Mouse (Mus musculus) ES-Bruce4 (cell line): ENCODE data around the gene Snrpc.

ENCODE experiments used
- CTCF ChIP-seq: IDR thresholded peaks from one replicate; pipeline ENCODE4 v1.8.1; 2011; ENCODE audit warnings: low read depth, low read length
- EP300 ChIP-seq: IDR thresholded peaks from 2 replicates; pipeline ENCODE4 v1.6.1; 2011; ENCODE audit warnings: low read depth, low read length; ENCODE audit not compliant: insufficient read depth

DNA sequence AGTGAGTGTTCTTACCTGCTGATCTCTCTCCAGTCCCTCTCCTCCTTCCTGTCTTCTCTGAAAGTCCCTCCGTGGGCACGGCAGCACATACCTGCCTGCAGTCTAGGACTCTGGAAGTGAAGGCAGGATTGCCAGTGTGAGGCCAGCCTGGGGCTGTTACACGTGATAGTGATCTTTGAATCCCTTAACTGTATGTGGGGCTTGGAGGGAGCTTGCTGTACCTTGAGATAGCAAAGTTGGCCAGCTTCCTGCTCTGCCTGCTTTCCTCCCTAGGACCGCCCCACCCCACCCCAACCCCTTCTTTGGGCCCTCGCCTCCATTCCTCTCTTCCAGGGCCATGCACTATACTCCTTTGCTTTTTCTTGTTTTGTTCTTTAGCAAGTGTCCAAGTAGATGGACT is 36.6 kb downstream of the Snrpc start:
- TF ChIP-seq EP300 (no peak), CTCF (no peak)
